Mouse (Mus musculus) heart, adult 2 months (tissue): ENCODE data around the gene Sik1. TPM values are rescaled to one million over a fixed set of nuclear protein-coding genes. Genes with fewer than 3 reads are reported as not detected.

Source experiments
- DNase-seq, 2 experiments: peaks; one replicate each; pipeline ENCODE4 v3.0.0; 2021
- H3K27ac ChIP-seq: fragments of 200-600 bp; 2 replicates; pipeline ENCODE4 v1.8.1; 2022
- H3K27me3 ChIP-seq: fragments of 200-500 bp; 2 replicates; pipeline ENCODE4 v1.6.1; 2012; ENCODE audit warnings: mild to moderate bottlenecking, low read length, inconsistent platforms, mixed read lengths; ENCODE audit not compliant: control insufficient read depth, insufficient read depth
- H3K36me3 ChIP-seq: fragments of 200-500 bp; 2 replicates; pipeline ENCODE4 v1.6.1; 2012; ENCODE audit warnings: low read length, inconsistent platforms; ENCODE audit not compliant: control insufficient read depth, insufficient read depth
- H3K4me1 ChIP-seq: fragments of 200-500 bp; 2 replicates; pipeline ENCODE4 v1.6.1; 2011; ENCODE audit warnings: low read length; ENCODE audit not compliant: control insufficient read depth, insufficient read depth
- H3K4me3 ChIP-seq: fragments of 200-600 bp; 2 replicates; pipeline ENCODE4 v1.8.1; 2022
- H3K79me2 ChIP-seq: fragments of 200-500 bp; replicated peaks from 2 replicates; pipeline ENCODE4 v1.6.1; 2012; ENCODE audit warnings: mild to moderate bottlenecking, inconsistent platforms, low read length, moderate library complexity, mixed read lengths; ENCODE audit not compliant: control insufficient read depth, insufficient read depth
- H3K9ac ChIP-seq: fragments of 200-500 bp; 2 replicates; pipeline ENCODE4 v1.6.1; 2012; ENCODE audit warnings: low read depth, mild to moderate bottlenecking, control low read depth, inconsistent platforms, low read length, mixed read lengths
- CTCF ChIP-seq: fragments of 200-600 bp; IDR thresholded peaks from 2 replicates; pipeline ENCODE4 v1.8.1; 2022; ENCODE audit warnings: antibody characterized with exemption, mild to moderate bottlenecking, moderate library complexity
- EP300 ChIP-seq: fragments of 200-500 bp; IDR thresholded peaks from 2 replicates; pipeline ENCODE4 v1.6.1; 2011; ENCODE audit warnings: low read depth, low read length, control low read depth; ENCODE audit not compliant: insufficient read depth
- POLR2A ChIP-seq: fragments of 200-500 bp; IDR thresholded peaks from 2 replicates; pipeline ENCODE4 v1.6.1; 2011; ENCODE audit warnings: mild to moderate bottlenecking, low read depth, low read length, control low read depth; ENCODE audit not compliant: insufficient read depth
- WGBS: fragments of 180-500 bp; shearing (Covaris S2); methylation state at CpG from one replicate; pipeline ENCODE4 v1.1.7; 2018; 5-methylcytosine and 5-hydroxymethylcytosine counted together
- intact Hi-C: fragments of 180-260 bp; cut with DNase I; formaldehyde crosslinking; loops from one replicate; pipeline ENCODE4 v1.15.1; 2025
- polyA plus RNA-seq: library from polyadenylated mRNA; depleted of rRNA; stranded (reverse); fragments of >200 nt; gene quantifications from 2 replicates; pipeline ENCODE4 v1.2.3, GENCODE M21; 2012
- total RNA-seq, 2 experiments: library from RNA; stranded (reverse); gene quantifications; 2 replicates each; pipeline ENCODE4 v1.2.3; 2021

Sik1 gene
- total and polyA plus RNA-seq, 3 experiments = 21.0 to 62.7 (median 39.6) TPM

GRCm38 (mm10) chr17:31854770-31855596 lies 621 bp downstream of the Sik1 start:
- no peak for TF ChIP-seq CTCF
- TF ChIP-seq POLR2A = no peak
- no peak for TF ChIP-seq EP300
- Histone ChIP-seq H3K4me1 (peaks cover 21% of the 10 kb centered on the region), H3K9ac (peak overlapping the region; percentile 98), H3K79me2 (peaks cover 3% of the 10 kb centered on the region), H3K27ac (peak overlapping the region; percentile 99), H3K27me3 (no peaks in the 10 kb centered on the region), H3K4me3 (peak overlapping the region; percentile 98), H3K36me3 (peaks cover 10% of the 10 kb centered on the region; the same call in 1 of the 2 replicates)
- peak; percentile 72 to 77 for DNase-seq
- under 1% methylated on average over 73 of the region's 73 CpGs for WGBS
- intact Hi-C loops = loop anchor here (1.0 to 5.0 kb wide), 3 partner anchors 27 to 170 kb away; no protein-coding TSS in a partner anchor

- no peak for DNase-seq
- Histone ChIP-seq H3K4me1 (peaks cover 21% of the 10 kb centered on the region), H3K36me3 (peaks cover 10% of the 10 kb centered on the region; the same call in 1 of the 2 replicates), H3K27me3 (no peaks in the 10 kb centered on the region), H3K79me2 (peaks cover 3% of the 10 kb centered on the region), H3K27ac (peak overlapping the region; percentile 70), H3K4me3 (peak overlapping the region; percentile 98), H3K9ac (peak overlapping the region; percentile 62)
- TF ChIP-seq CTCF = no peak
- TF ChIP-seq POLR2A = 0 out of 2 replicates have a peak, but pooled peaks have one; percentile 15
- 13% methylated on average over 17 of the region's 17 CpGs for WGBS
- intact Hi-C loops = loop anchor here (2.0 to 5.0 kb wide), 3 partner anchors 63 to 169 kb away; no protein-coding TSS in a partner anchor
These were observed 2.0 kb downstream of the Sik1 start for GRCm38 (mm10) chr17:31853448-31854188.

DNA sequence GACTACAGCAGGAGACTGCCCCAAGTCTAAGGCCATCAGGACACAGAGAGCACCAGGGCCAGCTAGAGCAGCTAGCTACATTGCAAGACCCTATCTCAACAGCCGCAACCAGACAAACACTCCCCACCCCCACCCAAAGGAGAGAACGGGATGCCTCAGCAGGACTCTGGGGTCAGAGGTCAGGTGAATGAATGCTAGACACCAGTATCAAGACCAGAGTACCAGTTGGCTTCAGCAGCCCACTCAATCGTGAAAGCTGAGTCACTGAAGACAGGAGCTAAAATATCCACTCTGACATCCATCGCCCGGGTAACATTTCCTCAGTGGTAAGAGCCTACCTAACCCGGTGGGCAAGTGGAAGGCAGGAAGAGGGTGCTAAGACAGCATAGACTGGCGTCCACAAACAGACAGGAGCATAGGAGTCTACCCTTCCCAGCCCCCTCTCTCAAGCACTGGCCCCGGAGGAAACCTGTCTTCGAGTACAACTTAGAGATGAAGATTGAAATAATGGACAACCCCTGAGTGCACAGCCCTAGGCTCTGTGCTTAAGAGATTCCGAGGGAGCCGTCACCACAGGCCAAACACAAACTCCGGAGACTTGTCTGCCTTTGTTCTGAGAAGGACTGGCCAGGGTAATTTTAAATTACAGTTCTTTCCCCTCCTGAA lies 2.7 kb downstream of the Sik1 start:
- Histone ChIP-seq H3K36me3 (peaks cover 10% of the 10 kb centered on the region; the same call in 1 of the 2 replicates), H3K79me2 (peaks cover 3% of the 10 kb centered on the region), H3K9ac (peak overlapping the region; percentile 62), H3K27me3 (no peaks in the 10 kb centered on the region), H3K27ac (peak overlapping the region; percentile 70), H3K4me1 (peaks cover 19% of the 10 kb centered on the region), H3K4me3 (peak overlapping the region; percentile 98)
- intact Hi-C loops = loop anchor here (2.0 to 5.0 kb wide), 2 partner anchors 62 to 81 kb away; no protein-coding TSS in a partner anchor
- TF ChIP-seq EP300 (no peak), CTCF (no peak), POLR2A (no peak)
- DNase-seq = peak in 1 of 2 experiments; percentile 43
- 31% methylated on average over 12 of the region's 12 CpGs for WGBS

- Histone ChIP-seq H3K27ac (no peak overlapping the region), H3K36me3 (peaks cover 10% of the 10 kb centered on the region; the same call in 1 of the 2 replicates), H3K79me2 (peaks cover 3% of the 10 kb centered on the region), H3K27me3 (no peaks in the 10 kb centered on the region), H3K4me1 (peaks cover 13% of the 10 kb centered on the region), H3K9ac (no peak overlapping the region), H3K4me3 (no peak overlapping the region)
- 89% methylated on average over 6 of the region's 6 CpGs for WGBS
- intact Hi-C loops = loop anchor here (2.0 to 5.0 kb wide), 2 partner anchors 61 to 80 kb away; no protein-coding TSS in a partner anchor
- no peak for DNase-seq
- no peak for TF ChIP-seq CTCF
- no peak for TF ChIP-seq POLR2A
- no peak for TF ChIP-seq EP300
These were observed 3.7 kb downstream of the Sik1 start for GRCm38 (mm10) chr17:31851816-31852476.

DNA sequence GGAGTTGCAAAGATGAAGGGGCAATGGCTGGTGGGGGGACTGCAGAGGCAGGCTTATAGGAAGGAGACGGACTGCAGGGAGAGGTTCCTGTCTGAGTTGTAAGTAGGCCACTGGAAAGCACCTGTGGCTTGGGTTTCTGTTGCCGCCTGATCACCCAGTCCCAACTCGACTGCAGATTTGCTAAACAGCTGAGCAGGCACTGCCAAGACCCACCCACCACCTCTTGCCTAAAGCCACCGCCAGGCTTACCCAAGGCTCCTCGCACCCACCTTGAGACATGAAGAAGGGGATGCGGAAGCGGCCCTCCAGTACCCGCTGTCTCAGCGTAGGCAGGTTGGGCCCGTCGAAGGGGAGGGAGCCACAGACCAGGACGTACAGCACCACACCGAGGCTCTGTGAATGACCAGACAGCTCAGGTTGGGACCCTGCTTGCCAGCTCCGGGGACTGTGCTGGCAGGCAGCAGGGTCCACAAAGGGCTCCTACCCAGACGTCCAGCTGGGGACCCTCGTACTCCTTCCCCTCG lies 5.1 kb downstream of the Sik1 start:
- intact Hi-C loops = loop anchor here (5.0 kb wide), 1 partner anchor 78 kb away; no protein-coding TSS in a partner anchor

More for the DNA sequence above, 5.1 kb downstream of the Sik1 start:
- peaks cover 9% of the 10 kb centered on the region for H3K4me1 ChIP-seq
- peaks cover 3% of the 10 kb centered on the region for H3K79me2 ChIP-seq
- H3K4me3 ChIP-seq = no peak overlapping the region
- H3K27ac ChIP-seq = no peak overlapping the region
- 95% methylated on average over 17 of the region's 17 CpGs for WGBS
- H3K36me3 ChIP-seq = peaks cover 10% of the 10 kb centered on the region; the same call in 1 of the 2 replicates
- TF ChIP-seq EP300 (no peak), CTCF (no peak), POLR2A (no peak)
- no peak for DNase-seq
- no peaks in the 10 kb centered on the region for H3K27me3 ChIP-seq
- no peak overlapping the region for H3K9ac ChIP-seq
